Mouse (Mus musculus) ovary, postnatal 10 days (tissue): ENCODE results near the gene 9830107B12Rik.

ENCODE experiments used
- DNase-seq: peaks from one replicate; pipeline ENCODE4 v3.0.0; 2022; ENCODE audit warnings: low spot score

The 9830107B12Rik gene

DNA sequence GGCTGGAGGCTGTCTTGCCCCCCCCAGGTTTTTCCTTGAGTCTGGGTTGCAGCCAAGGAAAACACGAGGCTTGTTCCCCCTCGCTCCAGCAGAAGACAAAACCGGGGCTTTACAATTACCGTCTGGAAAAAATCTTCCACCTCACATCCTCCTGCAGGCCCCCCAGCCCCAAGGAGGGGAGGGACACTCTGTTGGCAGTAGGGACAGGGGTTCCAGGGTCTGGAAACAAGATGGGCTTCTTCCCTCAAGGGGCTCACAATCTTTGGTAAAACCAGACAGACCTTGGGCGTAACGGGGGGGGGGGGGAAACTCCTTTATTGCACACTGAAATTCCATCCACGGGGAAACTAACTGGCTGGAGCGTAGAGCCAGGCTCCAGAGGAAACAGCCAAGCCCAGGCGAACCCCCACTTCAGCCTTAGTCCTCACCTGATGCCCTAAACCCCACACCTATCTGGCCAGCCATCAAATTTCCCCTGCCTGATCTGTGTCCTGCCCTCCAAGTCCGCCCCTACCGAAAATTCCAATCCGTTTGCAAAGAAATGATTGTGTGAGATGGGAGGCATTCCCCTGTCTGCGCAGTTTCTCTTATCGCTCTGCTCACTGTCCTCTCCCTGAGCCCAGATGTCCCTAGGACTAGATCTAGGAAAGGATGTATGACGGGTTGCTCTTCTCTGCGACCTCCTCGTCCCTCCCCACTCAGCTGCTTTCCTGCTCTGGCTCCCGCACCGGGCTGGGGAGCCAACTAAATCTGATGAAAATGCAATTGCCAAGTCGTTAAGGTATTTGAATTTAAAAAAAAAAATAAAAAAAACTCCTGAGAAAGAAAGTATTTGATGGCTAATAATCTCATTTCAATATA is 51.0 kb downstream of the 9830107B12Rik start:
- DNase-seq, result no peak

DNA sequence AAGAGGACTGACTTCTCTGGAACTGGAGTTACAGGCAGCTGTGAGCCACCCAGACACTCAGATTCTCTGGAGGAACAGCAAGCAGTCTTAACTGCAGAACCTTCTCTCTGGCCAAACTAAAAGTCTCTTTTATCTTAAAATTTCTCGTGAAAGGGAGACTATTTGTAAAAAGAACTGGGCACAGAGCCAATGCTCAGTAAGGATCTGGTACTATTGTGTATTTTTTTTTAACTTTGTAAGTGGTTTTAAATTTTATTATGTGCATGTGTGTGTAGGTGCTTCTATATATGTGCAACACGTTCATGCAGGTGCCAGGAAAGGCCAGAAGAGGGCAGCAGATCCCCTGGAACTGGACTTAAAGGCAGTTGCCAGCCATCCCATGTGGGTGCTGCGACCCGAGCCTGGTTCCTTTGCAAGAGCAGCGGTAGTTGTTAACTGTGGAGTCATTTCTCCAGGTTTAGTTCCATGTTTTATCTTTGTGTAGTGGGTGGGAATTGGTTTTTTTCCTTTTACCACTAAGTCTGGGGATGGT is 52.7 kb downstream of the 9830107B12Rik start:
- no peak for DNase-seq

DNA sequence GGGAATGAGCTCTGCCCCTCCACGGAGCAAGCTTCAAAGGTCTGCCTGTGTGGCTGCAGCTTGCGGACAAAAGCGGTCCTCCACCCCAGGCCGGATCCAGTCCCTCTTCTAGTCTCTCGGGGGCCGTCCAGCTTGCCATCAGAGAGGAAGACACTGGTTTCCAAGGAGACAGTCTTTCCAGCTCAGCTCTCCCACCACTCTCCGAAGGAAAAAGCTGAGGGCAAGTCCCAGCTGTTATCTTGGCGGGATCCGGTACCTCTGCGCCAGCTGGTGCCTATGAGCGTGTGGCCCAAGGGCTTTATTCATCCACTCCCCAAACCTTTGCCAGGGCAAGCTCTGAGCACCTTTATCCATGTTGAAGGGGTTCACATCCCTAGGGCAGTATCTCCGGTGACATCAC is 55.8 kb downstream of the 9830107B12Rik start:
- no peak for DNase-seq

DNA sequence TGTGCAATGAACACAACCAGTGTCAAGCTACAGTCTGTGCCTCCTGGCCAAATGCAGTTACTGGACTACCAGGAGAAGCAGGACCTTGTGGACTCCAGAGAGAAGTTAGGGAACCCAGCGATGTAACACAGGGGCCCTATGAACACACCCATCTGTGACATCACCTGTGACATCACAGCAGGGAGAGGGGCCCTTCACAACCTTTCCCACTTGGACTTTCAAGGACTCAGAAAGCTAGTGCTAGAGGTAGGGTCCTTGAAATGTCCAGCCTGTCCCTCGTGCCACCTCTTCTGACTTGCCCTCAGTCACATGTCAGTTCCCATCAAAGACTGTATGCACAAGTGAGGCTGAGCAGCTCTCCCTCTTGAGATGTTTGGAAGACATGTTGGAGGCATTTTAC is 56.6 kb downstream of the 9830107B12Rik start:
- no peak for DNase-seq

DNA sequence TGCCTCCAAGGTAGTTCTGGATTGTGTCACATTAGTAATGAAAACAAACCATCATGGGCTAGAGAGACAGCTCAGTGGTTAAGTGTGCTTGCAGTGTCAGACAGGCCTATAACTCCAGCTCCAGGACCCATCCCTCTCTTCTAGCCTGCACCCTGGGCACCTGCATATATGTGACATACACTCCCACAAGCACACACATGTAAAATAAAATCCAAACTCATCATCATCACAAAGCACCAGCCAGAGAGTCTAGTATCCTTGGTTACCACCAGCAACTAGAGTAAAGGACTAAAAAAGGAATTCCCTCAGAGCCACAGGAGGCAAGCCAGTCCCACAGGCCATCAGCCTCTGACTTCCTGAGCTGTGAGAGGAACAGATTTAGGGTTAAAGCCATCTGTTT is 57.0 kb downstream of the 9830107B12Rik start, which contains the start of gene 1700067P10Rik:
TSS of gene 1700067P10Rik (plus strand) at position 301 of the 400 bp plus-strand sequence.
- DNase-seq, result no peak

DNA sequence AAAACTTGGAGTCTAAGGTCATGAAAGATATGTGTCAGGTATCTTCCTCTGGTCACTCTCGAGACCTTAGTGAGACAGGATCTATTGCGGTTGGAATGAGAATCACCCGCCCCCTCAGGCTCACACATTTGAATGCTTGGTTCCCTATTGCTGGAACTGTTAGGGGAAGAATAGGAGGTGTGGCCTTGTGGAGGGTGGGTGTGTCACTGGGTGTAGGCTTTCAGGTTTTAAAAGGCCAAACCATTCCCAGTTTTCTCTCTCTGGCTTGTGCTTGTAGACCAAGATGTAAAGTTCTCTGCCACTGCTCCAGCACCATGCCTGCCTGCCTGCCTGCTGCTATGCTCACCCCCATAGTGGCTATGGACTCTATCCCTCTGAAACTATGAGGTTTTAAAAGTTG is 65.4 kb downstream of the 9830107B12Rik start:
- DNase-seq, result no peak
